Mouse (Mus musculus): ENCODE results near the gene Dnajc16. TPM values are rescaled to one million over a fixed set of nuclear protein-coding genes. Genes with fewer than 3 reads are reported as not detected.

The Dnajc16 gene
- total RNA-seq, 2 experiments from 2014 or later: 22.8 to 23.4 TPM

DNA sequence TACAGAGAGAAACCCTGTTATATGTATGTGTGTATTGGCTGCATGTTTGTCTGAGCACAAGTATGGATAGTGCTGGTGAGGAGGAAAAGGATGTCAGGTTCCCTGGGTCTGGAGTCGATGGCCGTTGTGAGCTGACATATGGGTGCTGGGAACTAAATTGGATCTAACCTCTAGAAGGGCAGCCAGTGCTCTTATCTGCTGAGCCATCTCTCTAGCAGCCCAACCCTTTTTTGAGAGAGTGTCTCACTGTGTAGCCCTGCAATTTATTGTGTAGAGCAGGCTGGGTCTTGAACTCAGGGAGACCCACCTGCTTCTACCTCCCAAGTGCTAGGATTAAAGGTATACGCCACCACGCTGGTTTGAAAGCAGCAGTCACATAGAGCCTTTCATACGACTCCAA lies 65.5 kb downstream of the Dnajc16 start:
- DNase-seq: no peak

DNA sequence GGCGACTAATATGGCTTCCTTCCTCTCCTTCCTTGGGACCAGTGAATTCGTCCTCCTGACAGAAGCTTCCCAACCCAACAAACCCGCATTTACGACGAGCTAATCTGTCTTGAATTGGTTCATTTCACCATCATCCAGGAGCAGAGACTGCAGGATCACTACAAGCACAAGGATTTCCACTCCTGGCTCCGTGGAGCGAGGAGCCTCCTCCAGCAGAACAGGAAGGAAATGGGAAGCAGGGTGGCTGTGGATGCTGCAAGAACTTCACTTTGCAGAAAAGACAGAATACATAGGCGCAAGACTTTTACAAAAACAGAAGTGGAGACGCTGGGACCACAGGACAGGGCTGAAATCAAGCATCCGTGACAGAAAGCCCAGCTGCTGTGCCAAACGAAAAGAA lies 66.1 kb downstream of the Dnajc16 start:
- DNase-seq: peak in 1 of 2 experiments; percentile 30

DNA sequence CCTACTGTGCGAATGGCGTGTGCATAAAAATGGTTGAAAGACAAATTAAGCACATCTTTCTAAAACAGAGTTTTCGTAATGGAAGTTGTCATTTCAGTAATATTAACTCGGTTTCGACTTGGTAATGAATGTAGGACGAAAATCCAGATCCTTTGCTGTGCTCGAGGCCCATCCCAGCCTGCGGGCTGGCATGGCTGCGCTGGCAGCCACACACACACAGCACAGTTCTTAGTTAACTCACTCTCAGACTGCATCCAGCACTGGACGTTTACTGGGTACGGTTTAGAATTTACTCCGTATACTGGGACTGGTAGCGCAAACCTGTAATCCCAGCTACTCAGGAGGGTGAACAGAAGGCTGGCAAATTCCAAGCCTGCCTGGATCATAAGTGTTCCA lies 67.1 kb downstream of the Dnajc16 start:
- DNase-seq: no peak

DNA sequence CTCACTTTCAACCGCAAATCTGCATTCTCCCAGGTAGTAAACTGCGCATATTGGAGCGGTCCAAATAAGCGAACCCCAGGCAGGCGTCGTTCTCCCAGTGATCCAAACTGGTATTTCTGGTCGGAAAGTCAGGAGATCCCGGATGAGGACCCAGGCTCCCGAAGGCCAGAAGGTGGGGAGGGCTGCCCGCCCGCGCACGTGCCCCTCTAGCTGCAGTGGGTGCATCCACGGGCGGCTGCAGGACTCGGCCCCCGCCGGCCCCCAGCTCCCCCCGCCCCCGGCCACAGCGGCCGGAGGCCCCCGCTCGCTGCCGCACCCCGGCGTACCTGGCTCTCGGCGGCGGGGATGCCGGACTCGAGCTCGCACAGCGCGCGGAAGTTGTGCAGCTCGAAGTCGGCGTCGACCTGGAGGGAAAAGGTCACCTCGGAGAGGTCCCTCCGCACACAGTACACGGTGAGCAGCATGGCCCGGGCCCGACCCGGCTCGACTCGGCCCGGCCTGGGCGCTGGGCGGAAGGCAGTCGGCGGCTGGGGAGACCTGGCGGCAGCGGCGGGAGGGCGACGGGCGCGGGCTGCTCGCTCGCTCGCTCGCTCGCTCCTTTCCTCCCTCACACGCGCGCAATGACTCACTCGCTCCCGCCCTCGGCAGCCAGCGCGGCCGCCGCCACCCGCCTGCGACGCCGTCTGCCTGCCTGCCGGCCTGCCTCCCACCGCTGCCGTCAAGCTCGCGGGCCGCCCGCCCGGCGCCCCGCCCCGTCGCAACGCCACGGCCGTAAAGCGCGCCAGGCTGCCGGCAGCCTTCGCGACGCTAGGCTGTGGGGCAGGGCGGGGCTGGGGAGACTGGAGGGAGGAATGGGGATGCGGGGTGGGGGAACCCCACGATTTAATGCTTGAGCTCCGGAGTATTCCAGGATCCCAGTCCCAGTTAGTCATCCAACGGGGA lies 67.7 kb downstream of the Dnajc16 start, which contains the start of gene Ddi2:
Ddi2 (minus strand) TSS at position 689 of the 942 bp plus-strand sequence.
- peak; percentile 91 to 95 for DNase-seq

DNA sequence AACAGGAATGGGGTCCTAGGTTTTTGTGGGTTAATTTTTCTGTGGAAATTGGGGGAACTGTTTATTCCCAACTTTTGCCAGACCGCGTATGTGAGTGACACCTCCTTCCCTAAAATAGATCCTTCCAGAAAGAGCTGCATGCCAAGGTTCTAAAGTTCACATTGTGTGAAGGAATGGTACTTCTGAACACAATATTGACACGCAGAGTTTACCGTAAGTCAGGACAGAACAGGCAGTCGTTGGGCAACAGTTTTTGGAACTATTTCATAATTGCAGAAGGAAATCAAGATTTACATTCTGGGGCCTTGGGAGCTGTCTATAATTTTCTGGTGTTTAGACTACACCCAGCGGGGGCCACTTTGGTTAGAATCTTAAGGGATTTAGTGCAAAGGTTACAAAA lies 68.8 kb downstream of the Dnajc16 start:
- no peak for DNase-seq

DNA sequence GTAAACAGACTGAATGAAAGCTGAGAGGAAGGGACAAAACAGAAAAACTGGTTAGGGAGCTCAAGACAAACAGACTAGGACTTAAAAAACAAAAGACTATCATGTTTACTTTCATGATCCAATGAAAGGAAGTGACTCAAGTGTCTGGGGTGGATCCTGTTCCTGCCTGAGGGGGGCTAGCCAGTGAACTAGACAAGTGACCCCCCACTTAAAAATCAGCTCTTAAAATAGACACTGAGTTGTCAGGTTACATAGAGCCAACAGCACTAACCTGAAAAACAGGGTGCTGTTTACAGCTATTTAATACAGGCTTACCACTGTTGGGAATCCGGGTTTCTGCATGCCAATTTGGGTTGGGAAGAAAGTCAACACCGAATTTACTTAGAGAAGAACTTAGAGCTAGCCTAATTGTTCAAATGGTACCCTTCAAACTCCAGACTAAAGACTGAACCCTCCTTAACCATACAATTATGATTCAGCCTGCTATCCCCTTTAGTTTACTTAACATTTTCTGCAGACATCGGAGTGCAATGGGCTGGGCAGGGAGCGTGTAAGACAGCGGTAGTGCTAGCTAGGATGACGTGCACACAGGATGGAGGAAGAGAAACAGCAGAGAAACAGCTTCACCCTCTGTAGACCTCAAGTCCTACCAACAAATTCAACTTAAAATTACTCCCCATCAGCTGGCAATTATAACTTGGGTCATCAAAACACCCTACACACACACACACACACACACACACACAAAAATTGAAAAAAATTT lies 69.8 kb downstream of the Dnajc16 start:
- DNase-seq: peak in 1 of 2 experiments; percentile 25

DNA sequence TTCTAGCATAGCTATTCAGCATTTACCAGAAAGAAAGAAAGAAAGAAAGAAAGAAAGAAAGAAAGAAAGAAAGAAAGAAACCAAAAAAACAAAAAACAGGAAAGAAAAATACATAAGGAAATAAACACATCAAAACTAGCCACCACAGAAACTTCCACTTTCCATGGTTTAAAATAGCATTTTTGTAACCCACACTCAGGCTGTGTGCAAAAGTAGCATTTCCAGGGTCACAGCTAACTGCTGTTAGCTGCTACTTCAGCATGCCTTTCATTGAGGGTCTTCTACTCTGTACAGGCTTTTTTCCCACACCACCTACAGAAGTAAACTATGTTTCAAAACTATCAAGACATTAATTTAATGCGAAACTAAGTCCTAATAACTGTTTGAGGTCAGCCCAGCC lies 71.4 kb downstream of the Dnajc16 start:
- DNase-seq: no peak

GRCm38 (mm10) chr4:141717633-141718032 lies 73.1 kb downstream of the Dnajc16 start:
- DNase-seq: no peak

GRCm38 (mm10) chr4:141715027-141715426 lies 75.7 kb downstream of the Dnajc16 start:
- no peak for DNase-seq

DNA sequence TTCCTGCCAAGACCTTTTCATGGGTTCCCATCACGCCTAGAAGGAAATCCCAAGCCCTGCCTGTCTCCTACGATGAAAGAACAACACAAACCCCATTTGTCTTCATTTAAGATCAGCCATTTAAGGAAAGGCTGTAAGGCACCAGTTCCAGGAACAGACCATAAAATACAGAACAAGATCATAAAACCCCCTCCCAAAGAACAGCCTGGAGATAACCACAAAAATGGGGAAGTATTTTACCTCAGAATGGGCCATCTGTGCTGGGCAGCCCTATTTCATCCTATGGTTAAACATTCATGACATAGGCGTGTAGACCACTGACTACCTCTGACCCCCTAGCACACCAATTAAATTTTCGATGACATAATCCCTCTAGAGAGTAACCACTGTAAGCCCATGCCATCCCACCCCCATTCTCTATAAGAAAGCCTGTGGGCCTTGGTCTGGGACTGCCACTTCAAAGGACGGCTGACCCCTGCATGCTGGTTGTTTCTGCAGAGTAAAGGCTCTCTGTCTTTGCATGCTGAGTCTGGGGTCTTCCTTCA lies 77.1 kb downstream of the Dnajc16 start:
- no peak for DNase-seq

GRCm38 (mm10) chr4:141711250-141711649 lies 79.5 kb downstream of the Dnajc16 start:
- DNase-seq: no peak

Other genes starting within 250 kb of the Dnajc16 start
- gene Fblim1, start 184.8 kb downstream of the Dnajc16 start, total RNA-seq (2021): 100 to 1,000 TPM; 233 to 291 TPM
- 10 to 100 TPM; 18.7 to 20.7 TPM for gene Tmem82, start 172.3 kb downstream of the Dnajc16 start, total RNA-seq (2021)
- gene Slc25a34, start 167.1 kb downstream of the Dnajc16 start, total RNA-seq (2021): 100 to 1,000 TPM; 109 to 132 TPM
- gene Plekhm2, start 126.0 kb downstream of the Dnajc16 start, total RNA-seq (2021): 100 to 1,000 TPM; 100 to 102 TPM
- gene Rsc1a1, start 105.3 kb downstream of the Dnajc16 start, total RNA-seq (2021): under 1 TPM in 1 of 2 experiments, not detected in 1; 0.92 TPM
- gene Ddi2, start 67.5 kb downstream of the Dnajc16 start, total RNA-seq (2021): 10 to 100 TPM; 31.6 to 33.2 TPM
- gene Agmat, start 44.3 kb downstream of the Dnajc16 start, total RNA-seq (2021): under 1 TPM; 0.25 to 0.59 TPM
- 1 to 10 TPM; 6.6 to 8.1 TPM for gene Casp9, start 2.7 kb upstream of the Dnajc16 start, total RNA-seq (2021)
- not detected for gene Cela2a, start 35.2 kb upstream of the Dnajc16 start, total RNA-seq (2021)
- not detected for gene Ctrc, start 55.4 kb upstream of the Dnajc16 start, total RNA-seq (2021)
- gene Efhd2, start 84.0 kb upstream of the Dnajc16 start, total RNA-seq (2021): 10 to 100 TPM; 21.7 to 22.8 TPM
- gene Fhad1, start 224.2 kb upstream of the Dnajc16 start, total RNA-seq (2021): under 1 TPM in 1 of 2 experiments, not detected in 1; 0.36 TPM

All from heart, adult 18-20 months (tissue).